Mouse (Mus musculus) layer of hippocampus, adult 9-10 months (tissue): ENCODE data around the gene Trappc5.

Experiments
- DNase-seq: peaks from one replicate; pipeline ENCODE4 v3.0.0; 2022; ENCODE audit warnings: low spot score

Trappc5 gene

GRCm38 (mm10) chr8:3676993-3677579, 987 bp downstream of the Trappc5 start:
- DNase-seq, result no peak

GRCm38 (mm10) chr8:3678831-3679230, 2.7 kb downstream of the Trappc5 start:
- no peak for DNase-seq

- no peak for DNase-seq
Measured at GRCm38 (mm10) chr8:3679236-3679635, 3.1 kb downstream of the Trappc5 start.

GRCm38 (mm10) chr8:3679656-3680055, 3.6 kb downstream of the Trappc5 start:
- no peak for DNase-seq

GRCm38 (mm10) chr8:3682435-3682834, 6.3 kb downstream of the Trappc5 start:
- no peak for DNase-seq

GRCm38 (mm10) chr8:3683408-3684176, 7.5 kb downstream of the Trappc5 start:
- DNase-seq, result no peak

GRCm38 (mm10) chr8:3684530-3684929, 8.4 kb downstream of the Trappc5 start:
- DNase-seq, result no peak

GRCm38 (mm10) chr8:3685422-3685821, 9.3 kb downstream of the Trappc5 start:
- no peak for DNase-seq

GRCm38 (mm10) chr8:3687537-3687936, 11.4 kb downstream of the Trappc5 start:
- no peak for DNase-seq

- DNase-seq, result no peak
Measured at GRCm38 (mm10) chr8:3690774-3691173, 14.7 kb downstream of the Trappc5 start.

GRCm38 (mm10) chr8:3694121-3694520, 18.0 kb downstream of the Trappc5 start, which contains the start of gene Fcer2a:
Gene Fcer2a (minus strand): TSS chr8:3694175.
- DNase-seq, result no peak

GRCm38 (mm10) chr8:3701491-3701890, 25.4 kb downstream of the Trappc5 start:
- no peak for DNase-seq

- DNase-seq, result no peak
Measured at GRCm38 (mm10) chr8:3705711-3706110, 29.6 kb downstream of the Trappc5 start.

GRCm38 (mm10) chr8:3707611-3708010, 31.5 kb downstream of the Trappc5 start:
- no peak for DNase-seq

GRCm38 (mm10) chr8:3710312-3710711, 34.2 kb downstream of the Trappc5 start:
- no peak for DNase-seq

GRCm38 (mm10) chr8:3711646-3712045, 35.5 kb downstream of the Trappc5 start:
- no peak for DNase-seq

GRCm38 (mm10) chr8:3717321-3717954, 41.3 kb downstream of the Trappc5 start:
- no peak for DNase-seq

- peak; percentile 17 for DNase-seq
Measured at GRCm38 (mm10) chr8:3718559-3718958, 42.5 kb downstream of the Trappc5 start.

GRCm38 (mm10) chr8:3720551-3720950, 44.5 kb downstream of the Trappc5 start, which contains the start of gene Clec4g:
Gene Clec4g (minus strand): TSS chr8:3720651.
- no peak for DNase-seq

GRCm38 (mm10) chr8:3721041-3721440, 44.9 kb downstream of the Trappc5 start:
- DNase-seq, result no peak
